Mouse (Mus musculus) midbrain, embryonic 11.5 days (tissue): ENCODE measurements at regions not wholly inside any gene's neighbourhood (a gene's known extent, or its start where the extent isn't known, plus 50 kb on each side); places are given as distances from the start of the nearest gene placed in this dataset.

ENCODE experiments used
- ATAC-seq: fragments of 200-750 bp; cut with Nextera tagmentation; 2 replicates; pipeline ENCODE4 v1.8.0; 2017; ENCODE audit warnings: moderate TSS enrichment, moderate library complexity; ENCODE audit not compliant: low FRiP score
- DNase-seq: peaks from one replicate; pipeline ENCODE4 v3.0.0; 2015; ENCODE audit warnings: low spot score; ENCODE audit errors: missing footprints
- H3K27ac ChIP-seq: fragments of 300-500 bp; sonication (generic); 2 replicates; pipeline ENCODE4 v1.5.1; 2014; ENCODE audit warnings: low read depth, low read length
- H3K27me3 ChIP-seq: fragments of 300-500 bp; sonication (generic); 2 replicates; pipeline ENCODE4 v1.6.1; 2014; ENCODE audit warnings: mild to moderate bottlenecking, low read length, moderate library complexity, mixed read lengths; ENCODE audit not compliant: control insufficient read depth, insufficient read depth
- H3K36me3 ChIP-seq: fragments of 300-500 bp; sonication (generic); 2 replicates; pipeline ENCODE4 v1.6.1; 2014; ENCODE audit warnings: mild to moderate bottlenecking, low read length, moderate library complexity, mixed read lengths; ENCODE audit not compliant: control insufficient read depth, insufficient read depth
- H3K4me1 ChIP-seq: fragments of 300-500 bp; sonication (generic); 2 replicates; pipeline ENCODE4 v1.6.1; 2014; ENCODE audit warnings: low read length; ENCODE audit not compliant: control insufficient read depth, insufficient read depth
- H3K4me2 ChIP-seq: fragments of 300-500 bp; sonication (generic); 2 replicates; pipeline ENCODE4 v1.6.1; 2014; ENCODE audit warnings: mild to moderate bottlenecking, moderate library complexity
- H3K4me3 ChIP-seq: fragments of 300-500 bp; sonication (generic); 2 replicates; pipeline ENCODE4 v1.5.1; 2014; ENCODE audit warnings: low read depth, low read length
- H3K9ac ChIP-seq: fragments of 300-500 bp; sonication (generic); 2 replicates; pipeline ENCODE4 v1.6.1; 2014; ENCODE audit warnings: low read length
- H3K9me3 ChIP-seq: fragments of 300-500 bp; sonication (generic); 2 replicates; pipeline ENCODE4 v1.6.1; 2016; ENCODE audit warnings: low read length; ENCODE audit not compliant: control insufficient read depth
- WGBS: fragments of 180-500 bp; shearing (Covaris S2); extraction: QIAGEN DNeasy Blood & Tissue Kit; methylation state at CpG from one replicate; pipeline ENCODE4 v1.1.7; 2014; 5-methylcytosine and 5-hydroxymethylcytosine counted together

GRCm38 (mm10) chr10:87351079-87351399, 142.4 kb downstream of the Ascl1 start:
- no peaks in the 10 kb centered on the region for H3K36me3 ChIP-seq
- ATAC-seq (peak; percentile 60), DNase-seq (no peak)
- peak overlapping the region; percentile 32 for H3K4me2 ChIP-seq
- H3K27me3 ChIP-seq: no peaks in the 10 kb centered on the region
- peak overlapping the region; percentile 82 for H3K27ac ChIP-seq
- peaks cover 17% of the 10 kb centered on the region for H3K4me1 ChIP-seq
- 40% methylated on average over 8 of the region's 8 CpGs for WGBS
- H3K9me3 ChIP-seq: no peaks in the 10 kb centered on the region
- H3K4me3 ChIP-seq: no peak overlapping the region
- peak overlapping the region; percentile 39 for H3K9ac ChIP-seq

- no peak overlapping the region for H3K27ac ChIP-seq
- WGBS: 89% methylated on average over 3 of the region's 3 CpGs
- DNase-seq (no peak), ATAC-seq (no peak)
- H3K4me2 ChIP-seq: no peak overlapping the region
- H3K9me3 ChIP-seq: peaks cover 7% of the 10 kb centered on the region
- no peaks in the 10 kb centered on the region for H3K36me3 ChIP-seq
- H3K4me3 ChIP-seq: no peak overlapping the region
- H3K9ac ChIP-seq: no peak overlapping the region
- H3K4me1 ChIP-seq: peaks cover 9% of the 10 kb centered on the region
- H3K27me3 ChIP-seq: no peaks in the 10 kb centered on the region
Measured at GRCm38 (mm10) chr10:87335176-87335575, 158.3 kb downstream of the Ascl1 start.

GRCm38 (mm10) chr10:87333311-87333710, 160.1 kb downstream of the Ascl1 start:
- Histone ChIP-seq H3K4me2 (no peak overlapping the region), H3K9ac (no peak overlapping the region), H3K4me1 (peaks cover 9% of the 10 kb centered on the region), H3K4me3 (no peak overlapping the region), H3K27ac (no peak overlapping the region), H3K9me3 (peaks cover 7% of the 10 kb centered on the region), H3K27me3 (no peaks in the 10 kb centered on the region), H3K36me3 (no peaks in the 10 kb centered on the region)
- DNase-seq: no peak
- 54% methylated on average over 6 of the region's 6 CpGs for WGBS
- no peak for ATAC-seq

- H3K36me3 ChIP-seq: no peaks in the 10 kb centered on the region
- H3K4me3 ChIP-seq: no peak overlapping the region
- H3K9ac ChIP-seq: no peak overlapping the region
- no peaks in the 10 kb centered on the region for H3K27me3 ChIP-seq
- ATAC-seq (no peak), DNase-seq (peak; percentile 1)
- no peak overlapping the region for H3K4me2 ChIP-seq
- H3K4me1 ChIP-seq: peaks cover 9% of the 10 kb centered on the region
- H3K27ac ChIP-seq: no peak overlapping the region
- WGBS: 91% methylated on average over 2 of the region's 2 CpGs
- no peaks in the 10 kb centered on the region for H3K9me3 ChIP-seq
Measured at GRCm38 (mm10) chr10:87329471-87329870, 164.0 kb downstream of the Ascl1 start.

- no peak overlapping the region for H3K4me2 ChIP-seq
- no peaks in the 10 kb centered on the region for H3K4me1 ChIP-seq
- no peaks in the 10 kb centered on the region for H3K9me3 ChIP-seq
- no peaks in the 10 kb centered on the region for H3K27me3 ChIP-seq
- H3K9ac ChIP-seq: no peak overlapping the region
- no peak for DNase-seq
- no peaks in the 10 kb centered on the region for H3K36me3 ChIP-seq
- WGBS: 72% methylated on average over 6 of the region's 6 CpGs
- no peak overlapping the region for H3K27ac ChIP-seq
- no peak for ATAC-seq
- H3K4me3 ChIP-seq: no peak overlapping the region
Measured at GRCm38 (mm10) chr10:87325769-87326168, 167.7 kb downstream of the Ascl1 start.

GRCm38 (mm10) chr10:87325143-87325542, 168.3 kb downstream of the Ascl1 start:
- Histone ChIP-seq H3K4me1 (no peaks in the 10 kb centered on the region), H3K9me3 (no peaks in the 10 kb centered on the region), H3K9ac (no peak overlapping the region), H3K27ac (no peak overlapping the region), H3K4me2 (no peak overlapping the region), H3K27me3 (no peaks in the 10 kb centered on the region), H3K36me3 (no peaks in the 10 kb centered on the region), H3K4me3 (no peak overlapping the region)
- no peak for DNase-seq
- WGBS: 74% methylated on average over 9 of the region's 9 CpGs
- ATAC-seq: no peak

- Histone ChIP-seq H3K4me1 (peaks cover 9% of the 10 kb centered on the region; the same call in 1 of the 2 replicates), H3K9me3 (peaks cover 10% of the 10 kb centered on the region; the same call in 1 of the 2 replicates), H3K27ac (peak overlapping the region; percentile 25), H3K9ac (peak overlapping the region; percentile 32; the same call in 1 of the 2 replicates), H3K4me2 (peak overlapping the region; percentile 3), H3K27me3 (no peaks in the 10 kb centered on the region), H3K4me3 (no peak overlapping the region), H3K36me3 (no peaks in the 10 kb centered on the region)
- DNase-seq: peak; percentile 92
- peak; percentile 78 for ATAC-seq
- WGBS: 16% methylated on average over 10 of the region's 10 CpGs
Measured at GRCm38 (mm10) chr10:87309601-87310062, 183.8 kb downstream of the Ascl1 start.

- H3K27me3 ChIP-seq: no peaks in the 10 kb centered on the region
- no peak overlapping the region for H3K4me3 ChIP-seq
- H3K4me2 ChIP-seq: peak overlapping the region; percentile 3; the same call in 1 of the 2 replicates
- H3K4me1 ChIP-seq: peaks cover 9% of the 10 kb centered on the region; the same call in 1 of the 2 replicates
- DNase-seq: peak; percentile 93
- peak overlapping the region; percentile 2; the same call in 1 of the 2 replicates for H3K27ac ChIP-seq
- H3K9ac ChIP-seq: no peak overlapping the region
- 21% methylated on average over 10 of the region's 10 CpGs for WGBS
- H3K36me3 ChIP-seq: no peaks in the 10 kb centered on the region
- H3K9me3 ChIP-seq: peaks cover 10% of the 10 kb centered on the region; the same call in 1 of the 2 replicates
- peak; percentile 57 for ATAC-seq
Measured at GRCm38 (mm10) chr10:87308815-87309396, 184.6 kb downstream of the Ascl1 start.

GRCm38 (mm10) chr10:87297166-87297565, 196.3 kb downstream of the Ascl1 start:
- Histone ChIP-seq H3K36me3 (no peaks in the 10 kb centered on the region), H3K27ac (no peak overlapping the region), H3K9ac (no peak overlapping the region), H3K27me3 (0 out of 2 replicates have a peak, but pooled peaks cover 3% of the 10 kb centered on the region), H3K4me1 (peaks cover 7% of the 10 kb centered on the region), H3K4me3 (no peak overlapping the region), H3K4me2 (no peak overlapping the region), H3K9me3 (no peaks in the 10 kb centered on the region)
- 75% methylated on average over 5 of the region's 5 CpGs for WGBS
- DNase-seq (peak; percentile 28), ATAC-seq (no peak)
